Mouse (Mus musculus) heart, adult 11 months (tissue): ENCODE results near the gene Tcl1b5.
"Not testable (repeated sequence)": the region's sequence is repeated elsewhere in the genome, so short reads cannot be mapped to it uniquely, and the experiment has no call there.

Experiments used
- DNase-seq: peaks from one replicate; pipeline ENCODE4 v3.0.0; 2022

Tcl1b5 gene

GRCm38 (mm10) chr12:105176044-105176443 lies at the start of gene Tcl1b5:
Tcl1b5 (plus strand) TSS chr12:105176344.
- not testable (repeated sequence) for DNase-seq

- peak; percentile 31 for DNase-seq
Observed at GRCm38 (mm10) chr12:105126516-105126915, 49.6 kb upstream of the Tcl1b5 start.

DNA sequence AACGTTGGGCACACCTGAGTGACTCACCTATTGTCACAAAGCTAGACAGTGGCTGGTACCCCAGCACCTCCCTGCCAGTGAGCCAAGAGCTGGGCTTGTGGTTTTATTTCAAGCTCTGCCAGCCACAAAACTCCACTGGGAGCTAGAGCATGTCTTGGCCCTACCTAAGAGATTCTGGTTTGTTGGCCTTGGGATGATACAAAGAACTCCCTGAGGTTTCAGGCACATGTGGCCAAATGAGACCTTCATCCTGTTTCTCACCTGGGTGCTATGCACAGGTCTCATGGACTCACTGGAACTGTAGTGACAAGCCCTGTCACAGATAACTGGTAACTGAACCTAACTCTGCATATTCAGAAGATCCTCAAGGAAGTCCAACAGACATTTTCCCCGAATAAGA lies 48.5 kb upstream of the Tcl1b5 start:
- peak; percentile 65 for DNase-seq

- peak; percentile 76 for DNase-seq
Observed at GRCm38 (mm10) chr12:105129494-105130205, 46.5 kb upstream of the Tcl1b5 start.

GRCm38 (mm10) chr12:105134167-105134566 lies 42.0 kb upstream of the Tcl1b5 start:
- not testable (repeated sequence) for DNase-seq

GRCm38 (mm10) chr12:105134826-105135225 lies 41.3 kb upstream of the Tcl1b5 start:
- DNase-seq: peak; percentile 74

GRCm38 (mm10) chr12:105137729-105138128 lies 38.4 kb upstream of the Tcl1b5 start:
- peak; percentile 23 for DNase-seq

DNA sequence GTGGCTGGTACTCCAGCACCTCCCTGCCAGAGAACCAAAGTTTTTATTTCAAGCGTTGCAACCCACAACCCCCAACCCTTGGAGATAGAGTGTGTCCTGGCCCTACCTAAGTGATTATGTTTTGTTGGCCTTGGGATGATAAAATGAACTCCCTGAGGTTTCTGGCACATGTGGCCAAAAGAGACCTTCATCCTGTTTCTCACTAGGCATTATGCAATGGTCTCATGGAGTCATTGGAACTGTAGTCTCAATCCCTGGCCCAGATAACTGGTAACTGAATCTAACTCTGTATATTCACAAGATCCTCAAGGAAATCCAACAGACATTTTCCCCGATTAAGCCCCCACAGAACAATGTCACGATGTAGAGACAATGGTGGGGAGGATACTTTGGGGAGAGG lies 33.0 kb upstream of the Tcl1b5 start:
- no peak for DNase-seq

- DNase-seq: peak; percentile 33
Observed at GRCm38 (mm10) chr12:105144928-105145327, 31.2 kb upstream of the Tcl1b5 start.

DNA sequence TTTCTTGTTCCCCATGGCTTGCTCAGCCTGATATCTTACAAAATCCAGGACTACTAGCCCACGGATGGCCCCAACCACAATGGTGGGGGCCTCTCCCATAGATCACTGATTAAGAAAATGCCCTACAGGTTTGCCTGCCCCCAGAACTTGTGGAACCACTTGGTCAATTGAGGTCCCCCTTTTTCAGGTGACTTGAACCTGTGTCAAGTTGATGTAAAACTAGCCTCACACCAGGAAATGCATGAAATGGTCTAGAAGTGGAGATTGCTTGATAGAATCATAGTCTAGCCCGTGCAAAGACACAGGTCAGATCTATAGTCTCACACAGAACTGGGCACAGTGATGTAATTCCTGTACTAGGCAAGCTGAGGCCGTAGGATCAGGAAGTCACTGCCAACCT lies 30.4 kb upstream of the Tcl1b5 start, which contains the start of gene Tcl1b2:
Gene Tcl1b2, plus strand, starts transcription at position 301 of the 400 bp plus-strand sequence.
- DNase-seq: peak; percentile 21

DNA sequence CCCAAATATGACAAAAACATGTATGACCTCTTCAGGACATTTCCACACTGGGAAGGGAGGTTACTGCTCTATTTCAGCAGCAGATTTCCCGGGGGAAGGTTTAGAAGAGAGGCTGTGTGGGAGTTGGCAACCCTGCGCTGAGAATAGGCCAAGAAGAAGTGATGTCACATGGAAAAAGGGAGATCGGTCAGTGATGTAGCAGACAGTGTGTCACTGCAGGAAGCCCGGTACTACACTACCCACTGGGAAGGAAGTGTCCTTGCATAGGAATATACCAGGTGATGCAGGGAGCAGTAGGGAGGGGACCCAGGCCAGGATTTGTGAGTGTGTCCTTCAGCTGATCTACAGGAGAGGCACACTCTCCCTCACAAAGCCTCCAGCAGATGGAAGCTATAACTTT lies 20.9 kb upstream of the Tcl1b5 start:
- not testable (repeated sequence) for DNase-seq

- DNase-seq: no peak
Observed at GRCm38 (mm10) chr12:105158842-105159241, 17.3 kb upstream of the Tcl1b5 start.

GRCm38 (mm10) chr12:105159390-105159789 lies 16.8 kb upstream of the Tcl1b5 start, which contains the start of gene Tcl1b1:
Tcl1b1 (plus strand) TSS chr12:105159690.
- DNase-seq: no peak

DNA sequence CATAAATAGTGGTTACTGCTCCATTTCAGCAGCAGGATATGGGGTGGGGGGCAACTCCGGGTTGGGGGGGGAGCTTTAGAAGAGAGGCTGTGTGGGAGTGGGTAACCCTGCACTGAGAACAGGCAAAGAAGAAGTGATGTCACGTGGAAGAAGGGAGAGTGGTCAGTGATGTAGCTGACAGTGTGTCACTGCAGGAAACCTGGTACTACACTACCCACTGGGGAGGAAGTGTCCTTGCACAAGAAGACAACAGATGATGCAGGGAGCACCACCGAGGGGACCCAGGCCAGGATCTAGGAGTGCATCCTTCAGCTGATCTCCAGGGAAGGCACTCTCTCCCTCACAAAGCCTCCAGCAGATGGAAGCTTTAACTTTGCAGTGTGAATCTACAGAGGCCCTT lies 9.4 kb upstream of the Tcl1b5 start:
- no peak for DNase-seq

DNA sequence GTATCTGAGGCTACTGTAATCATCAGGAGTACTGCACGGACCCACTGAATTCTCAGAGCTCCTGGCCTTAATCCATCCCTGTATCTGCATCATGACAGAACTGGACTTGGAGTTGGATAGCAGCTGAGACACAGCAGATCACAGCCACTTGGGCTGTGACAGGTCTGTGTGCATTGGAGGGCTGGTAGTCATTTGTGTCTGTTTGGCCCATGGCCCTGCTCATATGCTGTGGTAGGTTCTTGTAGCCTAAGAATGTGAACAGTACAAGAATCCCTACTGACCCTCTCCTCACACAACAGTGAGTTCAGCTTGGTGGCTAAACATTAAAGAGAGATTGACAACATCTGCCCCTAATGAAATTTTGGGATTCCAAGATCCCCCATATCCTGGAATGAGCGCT lies 2.8 kb upstream of the Tcl1b5 start:
- no peak for DNase-seq

DNA sequence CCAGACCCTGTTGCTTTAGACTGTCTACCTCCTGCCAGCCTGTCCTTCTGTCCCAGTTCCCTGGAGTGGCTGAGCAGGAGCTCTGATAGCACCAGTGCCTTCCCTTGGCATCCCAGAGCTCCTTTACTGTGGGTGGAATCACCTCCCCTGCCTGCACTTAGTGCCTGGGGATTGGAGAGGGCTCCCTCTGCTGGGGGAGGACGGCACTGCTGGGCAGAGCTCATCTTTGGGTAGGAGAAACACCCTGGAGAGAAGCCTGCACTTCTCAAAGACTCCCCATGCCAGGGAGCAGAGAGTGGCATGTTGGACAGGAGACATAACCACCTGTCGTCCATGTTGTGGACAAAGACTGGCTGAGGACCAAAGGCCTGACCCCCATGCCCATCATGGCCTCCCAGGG lies 1.8 kb upstream of the Tcl1b5 start:
- DNase-seq: not testable (repeated sequence)

GRCm38 (mm10) chr12:105181040-105181644 lies 5.0 kb downstream of the Tcl1b5 start:
- not testable (repeated sequence) for DNase-seq

DNA sequence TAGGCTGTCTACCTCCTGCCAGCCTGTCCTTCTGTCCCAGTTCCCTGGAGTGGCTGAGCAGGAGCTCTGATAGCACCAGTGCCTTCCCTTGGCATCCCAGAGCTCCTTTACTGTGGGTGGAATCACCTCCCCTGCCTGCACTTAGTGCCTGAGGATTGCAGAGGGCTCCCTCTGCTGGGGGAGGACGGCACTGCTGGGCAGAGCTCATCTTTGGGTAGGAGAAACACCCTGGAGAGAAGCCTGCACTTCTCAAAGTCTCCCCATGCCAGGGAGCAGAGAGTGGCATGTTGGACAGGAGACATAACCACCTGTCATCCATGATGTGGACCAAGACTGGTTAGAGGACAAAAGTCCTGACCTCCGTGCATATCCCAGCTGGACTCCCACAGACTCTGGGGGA lies 12.8 kb downstream of the Tcl1b5 start:
- not testable (repeated sequence) for DNase-seq

DNA sequence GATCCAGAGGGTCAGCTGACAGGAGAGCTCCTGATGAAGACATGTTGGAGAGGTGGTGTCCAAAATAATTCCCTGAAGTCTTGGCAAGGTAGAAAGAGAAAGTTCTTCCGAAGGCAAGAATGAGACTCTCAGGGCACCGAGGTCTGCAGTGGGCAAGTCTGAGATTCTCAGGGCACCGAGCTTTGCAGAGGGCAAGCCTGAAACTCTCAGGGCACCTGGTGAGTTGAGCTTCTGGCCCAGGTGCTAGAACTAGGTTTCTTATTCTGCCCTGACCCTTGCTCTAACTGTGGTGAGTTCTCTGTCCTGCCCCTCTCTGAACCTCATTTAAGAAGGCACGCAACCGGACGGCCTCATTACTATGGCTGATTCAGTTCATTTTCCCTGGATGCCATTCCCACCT lies 14.6 kb downstream of the Tcl1b5 start, which contains the start of gene Tcl1b3:
Gene Tcl1b3, plus strand, starts transcription at position 301 of the 400 bp plus-strand sequence.
- not testable (repeated sequence) for DNase-seq

DNA sequence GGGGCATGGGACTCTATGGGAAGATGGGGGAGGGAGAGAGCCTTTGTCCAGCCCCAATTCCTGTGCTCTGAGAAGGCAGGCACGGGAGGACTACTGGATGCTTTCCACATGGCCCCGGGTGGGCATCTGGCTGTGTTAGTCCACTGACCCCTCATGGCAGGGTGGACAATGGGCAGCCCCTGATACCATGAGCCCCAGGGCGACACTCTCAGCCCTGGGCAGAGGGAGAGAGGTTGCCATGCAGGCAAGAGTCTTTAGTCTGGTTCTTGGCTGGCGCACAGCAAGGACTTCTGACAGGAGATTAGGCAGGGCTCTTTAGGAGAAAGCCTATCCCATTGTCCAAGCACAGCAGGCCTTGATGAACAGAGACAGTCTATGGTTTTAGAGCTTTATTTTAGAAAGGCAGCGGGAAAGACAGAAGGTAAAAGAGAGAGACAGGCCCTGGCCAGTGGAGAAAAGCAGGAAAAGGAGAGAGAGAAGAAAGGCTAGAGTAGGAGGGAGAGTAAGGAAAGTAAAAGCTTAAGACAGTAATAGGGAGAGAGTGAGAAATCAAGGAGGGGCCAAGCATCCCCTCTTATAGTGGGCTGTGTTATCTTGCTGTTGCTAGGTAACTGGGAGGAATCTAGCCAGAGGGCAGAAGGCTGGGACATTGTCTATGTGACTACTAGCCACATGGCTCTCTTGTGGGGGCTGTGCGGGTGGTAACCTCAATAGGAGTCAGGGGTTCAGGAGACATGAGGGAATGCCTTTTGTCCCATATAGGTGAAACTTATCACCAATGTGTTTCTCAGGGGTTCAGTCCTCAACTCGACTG lies 23.7 kb downstream of the Tcl1b5 start:
- DNase-seq: not testable (repeated sequence)

GRCm38 (mm10) chr12:105201657-105202056 lies 25.5 kb downstream of the Tcl1b5 start, which contains the start of gene Tcl1b4:
Tcl1b4 (plus strand) TSS chr12:105201957.
- not testable (repeated sequence) for DNase-seq

- DNase-seq: peak; percentile 61
Observed at GRCm38 (mm10) chr12:105207071-105207470, 30.9 kb downstream of the Tcl1b5 start.

- DNase-seq: peak; percentile 74
Observed at GRCm38 (mm10) chr12:105208441-105208840, 32.3 kb downstream of the Tcl1b5 start.
